Mouse (Mus musculus): ENCODE data around the gene Dpy30. TPM values are rescaled to one million over a fixed set of nuclear protein-coding genes. Genes with fewer than 3 reads are reported as not detected.

The Dpy30 gene
- polyA plus RNA-seq, 1 experiment from 2014 or later = 221 TPM

DNA sequence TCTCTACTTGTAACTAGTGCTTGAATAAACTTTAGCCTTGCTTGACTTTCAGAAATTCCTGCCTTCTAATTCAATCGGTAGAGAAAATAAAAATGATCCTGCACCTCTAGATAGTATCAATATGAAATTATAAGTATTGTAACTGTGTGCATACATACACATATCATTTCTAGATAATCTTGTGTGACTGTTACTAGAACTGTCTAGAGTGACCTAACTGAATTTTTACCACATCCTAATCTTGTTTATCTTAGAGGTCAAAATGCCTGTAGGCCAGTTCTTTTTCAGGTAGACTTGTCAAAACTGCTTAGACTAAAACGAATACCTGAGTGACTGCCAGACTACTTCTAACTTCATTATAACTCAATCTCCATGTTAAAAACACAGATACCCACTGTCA is 53.5 kb downstream of the Dpy30 start:
- no peaks in the 10 kb centered on the region for H3K27me3 ChIP-seq (replicated peaks; ENCODE audit: control insufficient read depth, insufficient read depth, low read length)
- H3K4me1 ChIP-seq (ENCODE audit: control insufficient read depth, insufficient read depth, low read depth, low read length) = peaks cover 4% of the 10 kb centered on the region
- H3K27ac ChIP-seq (ENCODE audit: low read depth, low read length) = no peak overlapping the region
- no peak overlapping the region for H3K4me2 ChIP-seq (ENCODE audit: low read length)
- H3K9me3 ChIP-seq (ENCODE audit: control insufficient read depth, low read length) = no peaks in the 10 kb centered on the region
- H3K9ac ChIP-seq (ENCODE audit: low read depth, low read length) = no peak overlapping the region
- no peak for ATAC-seq
- 87% methylated on average over 2 of the region's 2 CpGs for WGBS
- H3K36me3 ChIP-seq (ENCODE audit: control insufficient read depth, insufficient read depth, low read length) = no peaks in the 10 kb centered on the region
- H3K4me3 ChIP-seq (ENCODE audit: low read length) = no peak overlapping the region

DNA sequence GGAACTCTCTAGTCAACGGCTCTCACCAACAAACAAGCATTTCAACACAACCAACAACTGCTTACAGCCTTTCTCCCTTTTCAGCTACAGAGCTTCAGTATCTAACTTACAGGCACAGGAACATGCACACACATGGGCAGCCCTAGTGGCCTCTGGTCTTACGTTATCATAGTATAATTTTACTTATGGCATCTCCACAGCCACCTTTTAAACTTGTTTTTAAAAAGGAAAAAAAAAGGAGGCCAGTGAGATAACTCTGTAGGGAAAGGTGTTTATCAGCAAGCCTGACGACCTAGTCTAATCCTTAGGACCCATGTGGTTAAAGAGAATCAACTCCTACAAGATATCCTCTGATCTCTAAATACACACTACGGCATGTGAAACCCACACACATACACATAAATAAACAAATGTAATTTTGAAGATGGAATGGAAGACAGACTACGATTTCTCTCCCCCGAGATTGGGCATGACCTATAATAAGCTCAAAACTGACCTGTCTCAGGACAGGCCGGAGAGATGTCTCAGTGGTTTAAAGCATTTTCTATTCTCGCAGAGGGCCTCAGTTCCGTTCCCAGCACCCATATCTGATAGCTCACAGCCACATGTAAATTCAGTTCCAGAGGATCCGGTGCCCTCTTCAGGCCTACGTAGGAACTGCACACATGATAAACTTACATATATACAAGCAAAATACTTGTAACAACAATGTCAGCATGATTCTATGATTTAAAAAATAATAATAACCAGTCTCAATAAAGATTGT is 56.1 kb downstream of the Dpy30 start:
- H3K4me2 ChIP-seq (ENCODE audit: low read length) = no peak overlapping the region
- no peaks in the 10 kb centered on the region for H3K9me3 ChIP-seq (ENCODE audit: control insufficient read depth, low read length)
- WGBS = 92% methylated on average over 11 of the region's 11 CpGs
- no peak overlapping the region for H3K9ac ChIP-seq (ENCODE audit: low read depth, low read length)
- no peaks in the 10 kb centered on the region for H3K36me3 ChIP-seq (ENCODE audit: control insufficient read depth, insufficient read depth, low read length)
- no peaks in the 10 kb centered on the region for H3K27me3 ChIP-seq (replicated peaks; ENCODE audit: control insufficient read depth, insufficient read depth, low read length)
- H3K4me1 ChIP-seq (ENCODE audit: control insufficient read depth, insufficient read depth, low read depth, low read length) = peaks cover 12% of the 10 kb centered on the region
- ATAC-seq = no peak
- H3K27ac ChIP-seq (ENCODE audit: low read depth, low read length) = no peak overlapping the region
- no peak overlapping the region for H3K4me3 ChIP-seq (ENCODE audit: low read length)

DNA sequence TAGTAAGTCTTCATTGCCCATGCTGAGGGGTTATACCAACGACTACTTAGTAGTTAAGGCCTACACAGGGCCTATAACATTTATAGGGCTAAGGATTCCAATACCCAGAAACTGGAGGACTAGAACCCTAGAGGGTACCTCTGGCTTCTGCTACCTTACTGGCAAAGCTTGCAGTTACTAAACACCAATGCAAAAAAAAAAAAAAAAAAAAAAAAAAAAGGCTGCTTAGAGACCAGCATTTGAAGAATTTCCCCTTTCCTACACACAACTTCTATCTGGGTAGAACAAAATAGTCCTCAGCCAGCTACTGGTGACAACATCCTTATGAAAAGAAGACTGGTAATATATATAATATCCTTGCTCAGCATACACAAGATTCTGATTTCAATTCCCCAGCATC is 58.1 kb downstream of the Dpy30 start:
- H3K27me3 ChIP-seq (replicated peaks; ENCODE audit: control insufficient read depth, insufficient read depth, low read length) = no peaks in the 10 kb centered on the region

DNA sequence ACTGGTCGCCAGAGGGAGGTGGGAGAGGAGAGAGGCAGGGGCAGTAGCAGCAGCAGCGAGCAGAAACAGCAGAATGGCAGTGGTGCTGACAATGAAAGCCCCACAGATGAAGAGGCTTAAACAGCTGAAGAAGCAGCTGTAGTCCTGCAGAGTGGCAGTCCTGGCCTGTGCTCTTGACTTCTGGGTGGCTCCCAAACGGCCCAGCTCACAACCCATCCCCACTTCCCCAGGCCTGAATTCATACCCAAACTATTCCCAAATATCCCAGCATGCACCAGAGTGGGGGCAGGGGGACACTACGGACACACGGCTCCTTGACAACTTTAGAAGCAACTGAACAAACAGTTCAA is 58.6 kb downstream of the Dpy30 start:
- no peak overlapping the region for H3K4me2 ChIP-seq (ENCODE audit: low read length)
- no peak overlapping the region for H3K4me3 ChIP-seq (ENCODE audit: low read length)
- H3K27ac ChIP-seq (ENCODE audit: low read depth, low read length) = peak overlapping the region; percentile 55
- peaks cover 12% of the 10 kb centered on the region for H3K4me1 ChIP-seq (ENCODE audit: control insufficient read depth, insufficient read depth, low read depth, low read length)
- H3K27me3 ChIP-seq (replicated peaks; ENCODE audit: control insufficient read depth, insufficient read depth, low read length) = no peaks in the 10 kb centered on the region
- H3K9me3 ChIP-seq (ENCODE audit: control insufficient read depth, low read length) = no peaks in the 10 kb centered on the region
- H3K9ac ChIP-seq (ENCODE audit: low read depth, low read length) = no peak overlapping the region
- ATAC-seq = peak; percentile 41; the same call in 1 of the 2 replicates
- no peaks in the 10 kb centered on the region for H3K36me3 ChIP-seq (ENCODE audit: control insufficient read depth, insufficient read depth, low read length)
- 21% methylated on average over 5 of the region's 5 CpGs for WGBS

More for the DNA sequence above, 58.1 kb downstream of the Dpy30 start:
- 59% methylated on average over 1 of the region's 1 CpGs for whole genome bisulfite sequencing
- Histone ChIP-seq H3K4me2 (ENCODE audit: low read length) (no peak overlapping the region), H3K4me1 (ENCODE audit: control insufficient read depth, insufficient read depth, low read depth, low read length) (peaks cover 12% of the 10 kb centered on the region), H3K36me3 (ENCODE audit: control insufficient read depth, insufficient read depth, low read length) (no peaks in the 10 kb centered on the region), H3K9ac (ENCODE audit: low read depth, low read length) (no peak overlapping the region), H3K27ac (ENCODE audit: low read depth, low read length) (no peak overlapping the region; the same call in 1 of the 2 replicates), H3K4me3 (ENCODE audit: low read length) (no peak overlapping the region), H3K9me3 (ENCODE audit: control insufficient read depth, low read length) (no peaks in the 10 kb centered on the region)
- no peak for ATAC-seq

DNA sequence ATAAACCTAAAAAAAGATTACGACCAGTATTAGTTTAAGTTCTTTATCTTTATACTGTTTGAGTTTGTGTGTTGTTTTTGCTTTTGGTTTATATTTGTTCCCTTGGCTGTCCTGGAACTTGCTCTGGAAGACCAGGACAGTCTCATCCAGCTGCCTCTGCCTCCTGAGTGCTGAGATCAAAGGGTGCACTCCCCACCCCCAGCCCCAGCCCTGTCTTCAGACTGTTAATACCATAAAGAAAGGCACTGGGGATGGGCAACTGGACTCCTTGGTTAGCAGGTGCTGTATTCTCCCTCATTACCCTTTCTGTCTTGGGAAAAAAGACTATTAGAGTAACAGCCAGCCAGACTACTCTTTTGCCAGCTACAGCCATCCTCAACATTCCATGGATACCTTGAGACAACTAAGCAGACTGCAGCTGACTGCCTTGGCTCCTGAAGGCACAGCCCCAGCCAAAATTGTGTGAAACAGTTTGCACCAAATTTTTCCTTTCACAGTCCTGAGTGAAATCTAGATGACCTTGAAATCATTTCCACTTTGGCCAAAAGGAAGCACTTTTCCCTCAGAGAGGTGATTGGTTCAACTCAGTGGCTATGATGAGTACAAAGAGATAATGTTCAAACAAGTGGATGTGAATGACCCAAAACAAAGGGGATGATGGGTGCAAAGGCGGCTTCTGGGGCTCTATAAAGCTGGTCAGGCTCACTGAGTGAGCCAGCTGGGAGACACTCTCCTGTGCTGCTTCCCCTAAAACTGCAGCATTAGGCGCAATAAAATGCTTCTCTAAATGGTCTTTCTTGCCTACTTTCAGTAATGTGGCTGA is 59.2 kb downstream of the Dpy30 start:
- Histone ChIP-seq H3K9ac (ENCODE audit: low read depth, low read length) (no peak overlapping the region), H3K4me3 (ENCODE audit: low read length) (no peak overlapping the region), H3K4me1 (ENCODE audit: control insufficient read depth, insufficient read depth, low read depth, low read length) (peaks cover 12% of the 10 kb centered on the region), H3K27me3 (replicated peaks; ENCODE audit: control insufficient read depth, insufficient read depth, low read length) (no peaks in the 10 kb centered on the region), H3K4me2 (ENCODE audit: low read length) (no peak overlapping the region), H3K36me3 (ENCODE audit: control insufficient read depth, insufficient read depth, low read length) (no peaks in the 10 kb centered on the region), H3K27ac (ENCODE audit: low read depth, low read length) (peak overlapping the region; percentile 55), H3K9me3 (ENCODE audit: control insufficient read depth, low read length) (no peaks in the 10 kb centered on the region)
- WGBS = 50% methylated on average over 3 of the region's 3 CpGs
- peak; percentile 43; the same call in 1 of the 2 replicates for ATAC-seq

DNA sequence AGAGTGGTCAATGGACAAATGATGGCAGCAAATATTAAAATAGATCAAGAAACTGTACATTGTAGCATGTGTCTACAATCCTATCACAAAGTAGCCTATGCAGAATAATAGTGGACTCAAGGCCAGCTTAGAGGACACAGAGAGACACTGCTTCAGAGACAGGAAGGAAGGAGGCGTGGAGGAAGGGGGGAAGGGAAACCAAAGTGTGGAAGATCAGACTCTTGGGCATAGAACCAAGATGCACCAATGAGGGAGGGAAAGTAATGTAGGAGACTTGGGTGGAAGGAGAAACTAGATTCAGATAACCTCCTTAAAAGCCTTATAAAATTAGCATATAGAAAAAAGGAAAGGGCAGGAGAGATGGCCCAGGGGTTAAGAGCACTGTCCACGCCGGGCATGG is 61.3 kb downstream of the Dpy30 start:
- ATAC-seq = no peak
- H3K27me3 ChIP-seq (replicated peaks; ENCODE audit: control insufficient read depth, insufficient read depth, low read length) = no peaks in the 10 kb centered on the region
- H3K4me3 ChIP-seq (ENCODE audit: low read length) = no peak overlapping the region
- no peak overlapping the region for H3K27ac ChIP-seq (ENCODE audit: low read depth, low read length)
- H3K4me1 ChIP-seq (ENCODE audit: control insufficient read depth, insufficient read depth, low read depth, low read length) = peaks cover 12% of the 10 kb centered on the region
- H3K9ac ChIP-seq (ENCODE audit: low read depth, low read length) = no peak overlapping the region
- H3K4me2 ChIP-seq (ENCODE audit: low read length) = no peak overlapping the region
- WGBS = 93% methylated on average over 3 of the region's 3 CpGs
- H3K36me3 ChIP-seq (ENCODE audit: control insufficient read depth, insufficient read depth, low read length) = no peaks in the 10 kb centered on the region; the same call in 1 of the 2 replicates
- H3K9me3 ChIP-seq (ENCODE audit: control insufficient read depth, low read length) = no peaks in the 10 kb centered on the region

Other genes with a start within 250 kb of the Dpy30 start
- gene Memo1, start 28.4 kb downstream of the Dpy30 start, polyA plus RNA-seq (2015; fragmentation: Nextera tagmentation; extraction: Ambion mirVana) = 52.9 and 56.1 TPM in 2 replicates
- 17.3 and 19.4 TPM in 2 replicates for gene Spast, start 15.0 kb upstream of the Dpy30 start, polyA plus RNA-seq (2015; fragmentation: Nextera tagmentation; extraction: Ambion mirVana)
- 30.7 and 31.8 TPM in 2 replicates for gene Slc30a6, start 71.7 kb upstream of the Dpy30 start, polyA plus RNA-seq (2015; fragmentation: Nextera tagmentation; extraction: Ambion mirVana)
- 0.20 and 0.42 TPM in 2 replicates for gene Nlrc4, start 135.2 kb upstream of the Dpy30 start, polyA plus RNA-seq (2015; fragmentation: Nextera tagmentation; extraction: Ambion mirVana)
- gene Yipf4, start 165.5 kb upstream of the Dpy30 start, polyA plus RNA-seq (2015; fragmentation: Nextera tagmentation; extraction: Ambion mirVana) = 44.8 and 51.3 TPM in 2 replicates
- gene Birc6, start 204.4 kb upstream of the Dpy30 start, polyA plus RNA-seq (2015; fragmentation: Nextera tagmentation; extraction: Ambion mirVana) = 61.9 and 68.1 TPM in 2 replicates